Mouse (Mus musculus) CH12.LX (cell line): ENCODE measurements around the gene Ttc16. TPM values are rescaled to one million over a fixed set of nuclear protein-coding genes. Genes with fewer than 3 reads are reported as not detected.

Experiments used
- DNase-seq: peaks from one replicate; pipeline ENCODE4 v3.0.0-alpha.2; 2013; ENCODE audit errors: extremely low read depth
- H3K27ac ChIP-seq: 2 replicates; pipeline ENCODE4 v1.5.1; 2012; ENCODE audit warnings: low read depth, mild to moderate bottlenecking, control low read depth, moderate library complexity; ENCODE audit not compliant: insufficient read depth
- H3K27me3 ChIP-seq: replicated peaks from 2 replicates; pipeline ENCODE3; 2012; ENCODE audit warnings: inconsistent platforms
- H3K36me3 ChIP-seq, 2 experiments: replicated peaks in 1 of 2; 2 replicates each; pipeline versions ENCODE3 to v1.6.1; 2012; ENCODE audit warnings: inconsistent platforms in 1 of 2, low read length in 1 of 2, mild to moderate bottlenecking in 1 of 2, mixed read lengths in 1 of 2, moderate library complexity in 1 of 2; ENCODE audit not compliant: control insufficient read depth in 1 of 2, insufficient read depth in 1 of 2
- H3K4me1 ChIP-seq, 2 experiments: 2 replicates each; pipeline ENCODE4 v1.6.1; 2012; ENCODE audit warnings: inconsistent platforms in 1 of 2, moderate library complexity in 1 of 2; ENCODE audit not compliant: insufficient read depth in 2 of 2, control insufficient read depth in 1 of 2
- H3K4me2 ChIP-seq: 2 replicates; pipeline ENCODE4 v1.6.1; 2012; ENCODE audit warnings: low read depth, mild to moderate bottlenecking, control low read depth; ENCODE audit not compliant: poor library complexity, insufficient read depth, severe bottlenecking
- H3K4me3 ChIP-seq, 3 experiments: fragments of 150-350 bp in 1 of 3; sonication (generic) in 1 of 3; replicated peaks in 1 of 3; 2 replicates each; pipeline versions ENCODE3 to v1.5.1; 2011 to 2012; ENCODE audit warnings: low read depth in 2 of 3, low read length in 2 of 3, mild to moderate bottlenecking in 2 of 3, moderate library complexity in 2 of 3, control low read depth in 1 of 3, improper control_type of control experiment in 1 of 3, inconsistent platforms in 1 of 3, mixed read lengths in 1 of 3; ENCODE audit not compliant: poor library complexity in 1 of 3
- H3K79me2 ChIP-seq: replicated peaks from 2 replicates; pipeline ENCODE4 v1.6.1; 2012; ENCODE audit warnings: mild to moderate bottlenecking, moderate library complexity; ENCODE audit not compliant: control insufficient read depth, poor library complexity, insufficient read depth, severe bottlenecking; ENCODE audit errors: extremely low read depth
- H3K9ac ChIP-seq: 2 replicates; pipeline ENCODE4 v1.6.1; 2012; ENCODE audit warnings: low read depth, mild to moderate bottlenecking, control low read depth, moderate library complexity; ENCODE audit not compliant: insufficient read depth
- H3K9me3 ChIP-seq: replicated peaks from 2 replicates; pipeline ENCODE3; 2012; ENCODE audit warnings: low read length, inconsistent platforms, mixed read lengths
- CHD1 ChIP-seq: IDR thresholded peaks from 2 replicates; pipeline ENCODE4 v1.6.1; 2012; ENCODE audit warnings: low read depth, low read length, improper control_type of control experiment, inconsistent platforms
- E2F4 ChIP-seq: IDR thresholded peaks from 2 replicates; pipeline ENCODE4 v1.6.1; 2011; ENCODE audit warnings: low read depth, low read length, improper control_type of control experiment; ENCODE audit not compliant: insufficient replicate concordance
- ELF1 ChIP-seq: IDR thresholded peaks from 2 replicates; pipeline ENCODE4 v1.6.1; 2014; ENCODE audit warnings: low read depth, mild to moderate bottlenecking, inconsistent platforms, low read length, improper control_type of control experiment
- IRF4 ChIP-seq: IDR thresholded peaks from 2 replicates; pipeline ENCODE4 v1.6.1; 2014; ENCODE audit warnings: low read depth, mild to moderate bottlenecking, inconsistent platforms, low read length, improper control_type of control experiment
- JUND ChIP-seq: conservative IDR thresholded peaks from 2 replicates; pipeline ENCODE4 v1.6.1; 2011; ENCODE audit warnings: low read depth, low read length, improper control_type of control experiment
- KAT2A ChIP-seq: IDR thresholded peaks from 2 replicates; pipeline ENCODE4 v1.6.1; 2012; ENCODE audit warnings: low read length, improper control_type of control experiment, inconsistent platforms; ENCODE audit not compliant: insufficient replicate concordance
- MAFK ChIP-seq: IDR thresholded peaks from 2 replicates; pipeline ENCODE4 v1.6.1; 2011; ENCODE audit warnings: low read length, improper control_type of control experiment; ENCODE audit not compliant: insufficient replicate concordance
- MAX ChIP-seq: IDR thresholded peaks from 2 replicates; pipeline ENCODE4 v1.6.1; 2011; ENCODE audit warnings: low read length, improper control_type of control experiment
- MXI1 ChIP-seq: IDR thresholded peaks from 2 replicates; pipeline ENCODE4 v1.6.1; 2011; ENCODE audit warnings: mild to moderate bottlenecking, low read depth, low read length, improper control_type of control experiment
- MYC ChIP-seq: IDR thresholded peaks from 2 replicates; pipeline ENCODE4 v1.6.1; 2011; ENCODE audit warnings: low read depth, mild to moderate bottlenecking, improper control_type of control experiment, low read length
- POLR2AphosphoS2 ChIP-seq: IDR thresholded peaks from 2 replicates; pipeline ENCODE4 v1.6.1; 2011; ENCODE audit warnings: low read depth, low read length, improper control_type of control experiment
- RCOR1 ChIP-seq: conservative IDR thresholded peaks from 2 replicates; pipeline ENCODE4 v1.6.1; 2012; ENCODE audit warnings: low read depth, mild to moderate bottlenecking, inconsistent platforms, low read length, improper control_type of control experiment
- SIN3A ChIP-seq: IDR thresholded peaks from 2 replicates; pipeline ENCODE4 v1.6.1; 2012; ENCODE audit warnings: low read length, improper control_type of control experiment, inconsistent platforms
- USF1 ChIP-seq: IDR thresholded peaks from 2 replicates; pipeline ENCODE4 v1.6.1; 2014; ENCODE audit warnings: low read depth, mild to moderate bottlenecking, inconsistent platforms, low read length, improper control_type of control experiment
- USF2 ChIP-seq: conservative IDR thresholded peaks from 2 replicates; pipeline ENCODE4 v1.6.1; 2011; ENCODE audit warnings: low read depth, low read length, improper control_type of control experiment
- ZKSCAN1 ChIP-seq: IDR thresholded peaks from 2 replicates; pipeline ENCODE4 v1.6.1; 2012; ENCODE audit warnings: low read depth, inconsistent platforms, low read length, improper control_type of control experiment, borderline replicate concordance
- ZMIZ1 ChIP-seq: IDR thresholded peaks from 2 replicates; pipeline ENCODE4 v1.6.1; 2012; ENCODE audit warnings: low read depth, mild to moderate bottlenecking, inconsistent platforms, low read length, improper control_type of control experiment
- dilution Hi-C: fragments of 300-500 bp; cut with MboI; formaldehyde crosslinking; loops from 2 replicates; pipeline ENCODE4 v1.14.3; 2020; ENCODE audit warnings: low sequenced_read_pairs; ENCODE audit not compliant: extremely low pct_unique_long_range_greater_than_20kb, extremely low pct_ligation_motif_present
- in situ Hi-C: fragments of 300-500 bp; cut with MboI; formaldehyde crosslinking; loops from 3 replicates; pipeline ENCODE4 v1.14.3; 2019; ENCODE audit warnings: low sequenced_read_pairs, low pct_ligation_motif_present, low pct_unique_long_range_greater_than_20kb, mixed read lengths
- polyA plus RNA-seq: library from polyadenylated mRNA; unstranded; fragments of >175 nt; gene quantifications from 2 replicates; pipeline ENCODE4 v1.2.1, GENCODE M21; 2012; ENCODE audit warnings: low read depth; ENCODE audit not compliant: insufficient read length
- total RNA-seq, 2 experiments: library from RNA; depleted of rRNA; stranded (reverse); fragments of 300-350 nt in 1 of 2; fragments of >200 nt in 1 of 2; gene quantifications; 2 replicates each; pipeline ENCODE4 v1.2.3; 2012 to 2014

The Ttc16 gene
- total and polyA plus RNA-seq, 3 experiments = 0.11 to 0.81 (median 0.24) TPM

- no peak for DNase-seq
- peaks cover 19 to 88% of the 10 kb centered on the region in 2 experiments for H3K36me3 ChIP-seq
- TF ChIP-seq MAX = no peak
- dilution Hi-C loops (no loop called here), in situ Hi-C loops (no loop called here)
- no peak overlapping the region for H3K4me3 ChIP-seq
- H3K9me3 ChIP-seq = no peaks in the 10 kb centered on the region
- no peaks in the 10 kb centered on the region for H3K79me2 ChIP-seq
- H3K9ac ChIP-seq = no peak overlapping the region
- no peaks in the 10 kb centered on the region for H3K27me3 ChIP-seq
- peaks cover 7 to 66% of the 10 kb centered on the region in 2 experiments; a peak in 3 of 4 replicates for H3K4me1 ChIP-seq
- H3K27ac ChIP-seq = no peak overlapping the region
- no peak overlapping the region for H3K4me2 ChIP-seq
Observed at GRCm38 (mm10) chr2:32731911-32732310, 43.5 kb downstream of the Ttc16 start.

GRCm38 (mm10) chr2:32730854-32731253 is 44.6 kb downstream of the Ttc16 start:
- in situ Hi-C loops (no loop called here), dilution Hi-C loops (no loop called here)
- Histone ChIP-seq H3K36me3 (peaks cover 23 to 87% of the 10 kb centered on the region in 2 experiments), H3K4me2 (no peak overlapping the region), H3K4me3 (no peak overlapping the region), H3K4me1 (peaks cover 2 to 64% of the 10 kb centered on the region in 2 experiments; a peak in 3 of 4 replicates), H3K27ac (no peak overlapping the region), H3K27me3 (no peaks in the 10 kb centered on the region), H3K9ac (no peak overlapping the region), H3K9me3 (no peaks in the 10 kb centered on the region), H3K79me2 (no peaks in the 10 kb centered on the region)
- DNase-seq = no peak
- TF ChIP-seq CHD1 (no peak), E2F4 (no peak), RCOR1 (no peak), USF2 (no peak), ELF1 (no peak), POLR2AphosphoS2 (no peak), SIN3A (no peak), MAX (no peak), KAT2A (no peak), MAFK (no peak), USF1 (no peak), MYC (no peak), JUND (no peak), MXI1 (no peak), ZMIZ1 (no peak), ZKSCAN1 (no peak), IRF4 (no peak)
- TF ChIP-seq, all 38 proteins: peak for 0
